Mouse (Mus musculus) stomach, embryonic 15.5 days (tissue): Measurements from ENCODE around the gene Celf2. TPM values are rescaled to one million over a fixed set of nuclear protein-coding genes. Genes with fewer than 3 reads are reported as not detected.

Source experiments
- ATAC-seq: fragments of 200-750 bp; cut with Nextera tagmentation; 2 replicates; pipeline ENCODE4 v1.8.0; 2017; ENCODE audit warnings: low read depth, moderate number of reproducible peaks, moderate TSS enrichment; ENCODE audit not compliant: insufficient read depth, low FRiP score
- H3K27ac ChIP-seq: fragments of 300-500 bp; sonication (generic); 2 replicates; pipeline ENCODE4 v1.5.1; 2015; ENCODE audit warnings: mild to moderate bottlenecking, inconsistent platforms
- H3K27me3 ChIP-seq: fragments of 300-500 bp; sonication (generic); replicated peaks from 2 replicates; pipeline ENCODE4 v1.6.1; 2015; ENCODE audit warnings: inconsistent platforms
- H3K36me3 ChIP-seq: fragments of 300-500 bp; sonication (generic); 2 replicates; pipeline ENCODE4 v1.6.1; 2015; ENCODE audit warnings: inconsistent platforms
- H3K4me1 ChIP-seq: fragments of 300-500 bp; sonication (generic); 2 replicates; pipeline ENCODE4 v1.6.1; 2015; ENCODE audit warnings: inconsistent platforms
- H3K4me2 ChIP-seq: fragments of 300-500 bp; sonication (generic); 2 replicates; pipeline ENCODE4 v1.6.1; 2015; ENCODE audit warnings: mild to moderate bottlenecking, inconsistent platforms
- H3K4me3 ChIP-seq: fragments of 300-500 bp; sonication (generic); replicated peaks from 2 replicates; pipeline ENCODE4 v1.5.1; 2015; ENCODE audit warnings: inconsistent platforms
- H3K9ac ChIP-seq: fragments of 300-500 bp; sonication (generic); 2 replicates; pipeline ENCODE4 v1.6.1; 2015; ENCODE audit warnings: inconsistent platforms
- H3K9me3 ChIP-seq: fragments of 300-500 bp; sonication (generic); 2 replicates; pipeline ENCODE4 v1.6.1; 2016; ENCODE audit warnings: inconsistent platforms
- WGBS: fragments of 180-500 bp; shearing (Covaris S2); methylation state at CpG from one replicate; pipeline ENCODE4 v1.1.7; 2015; 5-methylcytosine and 5-hydroxymethylcytosine counted together
- polyA plus RNA-seq: library from polyadenylated mRNA; unstranded; fragments of >200 nt; fragmentation: Nextera tagmentation; extraction: Ambion mirVana; gene quantifications from 2 replicates; pipeline ENCODE4 v1.2.1, GENCODE M21; 2015

The Celf2 gene
- polyA plus RNA-seq, 1 experiment from 2014 or later, result 55.9 TPM

GRCm38 (mm10) chr2:6546462-6547138, 962.8 kb downstream of the Celf2 start:
- ATAC-seq, result no peak
- 72% methylated on average over 14 of the region's 14 CpGs for WGBS
- Histone ChIP-seq H3K4me2 (no peak overlapping the region), H3K36me3 (no peaks in the 10 kb centered on the region), H3K9me3 (no peaks in the 10 kb centered on the region), H3K4me3 (no peak overlapping the region), H3K27me3 (no peaks in the 10 kb centered on the region), H3K27ac (no peak overlapping the region), H3K4me1 (no peaks in the 10 kb centered on the region), H3K9ac (no peak overlapping the region)

GRCm38 (mm10) chr2:6545127-6545931, 964.0 kb downstream of the Celf2 start:
- Histone ChIP-seq H3K27me3 (no peaks in the 10 kb centered on the region), H3K9ac (no peak overlapping the region), H3K4me2 (no peak overlapping the region), H3K36me3 (no peaks in the 10 kb centered on the region), H3K4me3 (no peak overlapping the region), H3K9me3 (no peaks in the 10 kb centered on the region), H3K27ac (no peak overlapping the region), H3K4me1 (no peaks in the 10 kb centered on the region)
- WGBS, result 85% methylated on average over 10 of the region's 10 CpGs
- no peak for ATAC-seq

GRCm38 (mm10) chr2:6543650-6544049, 965.7 kb downstream of the Celf2 start:
- H3K27me3 ChIP-seq, result no peaks in the 10 kb centered on the region
- ATAC-seq, result no peak
- H3K27ac ChIP-seq, result no peak overlapping the region
- WGBS, result 79% methylated on average over 5 of the region's 5 CpGs
- no peak overlapping the region for H3K4me2 ChIP-seq
- H3K4me1 ChIP-seq, result no peaks in the 10 kb centered on the region
- H3K9ac ChIP-seq, result no peak overlapping the region
- H3K4me3 ChIP-seq, result no peak overlapping the region
- H3K36me3 ChIP-seq, result no peaks in the 10 kb centered on the region
- no peaks in the 10 kb centered on the region for H3K9me3 ChIP-seq

- H3K4me2 ChIP-seq, result no peak overlapping the region
- H3K4me3 ChIP-seq, result no peak overlapping the region
- WGBS, result 83% methylated on average over 12 of the region's 12 CpGs
- H3K36me3 ChIP-seq, result no peaks in the 10 kb centered on the region
- no peak overlapping the region for H3K9ac ChIP-seq
- no peaks in the 10 kb centered on the region for H3K27me3 ChIP-seq
- H3K4me1 ChIP-seq, result no peaks in the 10 kb centered on the region
- no peak for ATAC-seq
- no peak overlapping the region for H3K27ac ChIP-seq
- no peaks in the 10 kb centered on the region for H3K9me3 ChIP-seq
These were observed 966.7 kb downstream of the Celf2 start for GRCm38 (mm10) chr2:6542556-6543180.

GRCm38 (mm10) chr2:6540825-6541224, 968.5 kb downstream of the Celf2 start:
- H3K36me3 ChIP-seq, result no peaks in the 10 kb centered on the region
- ATAC-seq, result no peak
- H3K4me2 ChIP-seq, result no peak overlapping the region
- no peak overlapping the region for H3K4me3 ChIP-seq
- 76% methylated on average over 5 of the region's 6 CpGs for WGBS
- no peaks in the 10 kb centered on the region for H3K4me1 ChIP-seq
- no peak overlapping the region for H3K27ac ChIP-seq
- no peak overlapping the region for H3K9ac ChIP-seq
- H3K9me3 ChIP-seq, result no peaks in the 10 kb centered on the region
- no peaks in the 10 kb centered on the region for H3K27me3 ChIP-seq

GRCm38 (mm10) chr2:6540092-6540491, 969.3 kb downstream of the Celf2 start:
- 54% methylated on average over 11 of the region's 11 CpGs for WGBS
- Histone ChIP-seq H3K4me1 (no peaks in the 10 kb centered on the region), H3K27me3 (no peaks in the 10 kb centered on the region), H3K27ac (no peak overlapping the region), H3K4me3 (no peak overlapping the region), H3K9ac (no peak overlapping the region), H3K9me3 (no peaks in the 10 kb centered on the region), H3K36me3 (no peaks in the 10 kb centered on the region), H3K4me2 (no peak overlapping the region)
- no peak; the same call in 1 of the 2 replicates for ATAC-seq

GRCm38 (mm10) chr2:6538500-6538899, 970.9 kb downstream of the Celf2 start:
- no peak overlapping the region for H3K9ac ChIP-seq
- H3K27me3 ChIP-seq, result no peaks in the 10 kb centered on the region
- no peak overlapping the region for H3K4me3 ChIP-seq
- H3K36me3 ChIP-seq, result no peaks in the 10 kb centered on the region
- no peaks in the 10 kb centered on the region for H3K9me3 ChIP-seq
- 78% methylated on average over 2 of the region's 2 CpGs for whole genome bisulfite sequencing
- ATAC-seq, result no peak
- no peak overlapping the region for H3K27ac ChIP-seq
- no peak overlapping the region for H3K4me2 ChIP-seq
- H3K4me1 ChIP-seq, result no peaks in the 10 kb centered on the region

GRCm38 (mm10) chr2:6538031-6538430, 971.3 kb downstream of the Celf2 start:
- no peaks in the 10 kb centered on the region for H3K36me3 ChIP-seq
- ATAC-seq, result no peak
- no peaks in the 10 kb centered on the region for H3K27me3 ChIP-seq
- H3K4me1 ChIP-seq, result no peaks in the 10 kb centered on the region
- no peak overlapping the region for H3K4me2 ChIP-seq
- H3K9me3 ChIP-seq, result no peaks in the 10 kb centered on the region
- H3K9ac ChIP-seq, result no peak overlapping the region
- H3K4me3 ChIP-seq, result no peak overlapping the region
- H3K27ac ChIP-seq, result no peak overlapping the region

- H3K4me1 ChIP-seq, result no peaks in the 10 kb centered on the region
- H3K27ac ChIP-seq, result no peak overlapping the region
- H3K4me3 ChIP-seq, result no peak overlapping the region
- no peaks in the 10 kb centered on the region for H3K36me3 ChIP-seq
- no peaks in the 10 kb centered on the region for H3K27me3 ChIP-seq
- no peak for ATAC-seq
- H3K9me3 ChIP-seq, result no peaks in the 10 kb centered on the region
- H3K4me2 ChIP-seq, result no peak overlapping the region
- no peak overlapping the region for H3K9ac ChIP-seq
- 72% methylated on average over 3 of the region's 3 CpGs for WGBS
These were observed 972.0 kb downstream of the Celf2 start for GRCm38 (mm10) chr2:6537326-6537725.

- Histone ChIP-seq H3K36me3 (no peaks in the 10 kb centered on the region), H3K4me3 (no peak overlapping the region), H3K4me1 (no peaks in the 10 kb centered on the region), H3K9ac (no peak overlapping the region), H3K27ac (no peak overlapping the region), H3K9me3 (no peaks in the 10 kb centered on the region), H3K4me2 (no peak overlapping the region), H3K27me3 (no peaks in the 10 kb centered on the region)
- no peak for ATAC-seq
- WGBS, result 64% methylated on average over 2 of the region's 2 CpGs
These were observed 973.0 kb downstream of the Celf2 start for GRCm38 (mm10) chr2:6536372-6536771.

- Histone ChIP-seq H3K4me3 (no peak overlapping the region), H3K9ac (no peak overlapping the region), H3K4me1 (no peaks in the 10 kb centered on the region), H3K36me3 (no peaks in the 10 kb centered on the region), H3K27ac (no peak overlapping the region), H3K9me3 (no peaks in the 10 kb centered on the region), H3K4me2 (no peak overlapping the region), H3K27me3 (no peaks in the 10 kb centered on the region)
- 81% methylated on average over 4 of the region's 4 CpGs for WGBS
- no peak for ATAC-seq
These were observed 977.0 kb downstream of the Celf2 start for GRCm38 (mm10) chr2:6532341-6532740.

GRCm38 (mm10) chr2:6528076-6528475, 981.3 kb downstream of the Celf2 start:
- H3K4me1 ChIP-seq, result no peaks in the 10 kb centered on the region
- ATAC-seq, result no peak
- H3K9me3 ChIP-seq, result no peaks in the 10 kb centered on the region
- no peak overlapping the region for H3K4me2 ChIP-seq
- H3K9ac ChIP-seq, result no peak overlapping the region
- WGBS, result 92% methylated on average over 2 of the region's 2 CpGs
- no peaks in the 10 kb centered on the region for H3K36me3 ChIP-seq
- H3K4me3 ChIP-seq, result no peak overlapping the region
- H3K27ac ChIP-seq, result no peak overlapping the region
- H3K27me3 ChIP-seq, result no peaks in the 10 kb centered on the region
